Mouse (Mus musculus): ENCODE measurements at regions not wholly inside any gene's neighbourhood (a gene's known extent, or its start where the extent isn't known, plus 50 kb on each side); places are given as distances from the start of the nearest gene placed in this dataset.

GRCm38 (mm10) chr10:116726031-116726430 lies 144.7 kb upstream of the Cnot2 start:
- no peak for DNase-seq (ENCODE audit: low spot score)

- DNase-seq (ENCODE audit: low spot score), result no peak
Measured at GRCm38 (mm10) chr10:116721986-116722385, 140.7 kb upstream of the Cnot2 start.

GRCm38 (mm10) chr10:116719616-116720015 lies 138.3 kb upstream of the Cnot2 start:
- no peak for DNase-seq (ENCODE audit: low spot score)

GRCm38 (mm10) chr10:116717961-116718360 lies 136.7 kb upstream of the Cnot2 start:
- DNase-seq (ENCODE audit: low spot score), result no peak

GRCm38 (mm10) chr10:116717017-116717643 lies 135.8 kb upstream of the Cnot2 start:
- DNase-seq (ENCODE audit: low spot score), result no peak

- no peak for DNase-seq (ENCODE audit: low spot score)
Measured at GRCm38 (mm10) chr10:116713456-116713855, 132.1 kb upstream of the Cnot2 start.

- no peak for DNase-seq (ENCODE audit: low spot score)
Measured at GRCm38 (mm10) chr10:116707025-116707424, 125.7 kb upstream of the Cnot2 start.

GRCm38 (mm10) chr10:116701281-116701680 lies 120.0 kb upstream of the Cnot2 start:
- DNase-seq (ENCODE audit: low spot score), result no peak

GRCm38 (mm10) chr10:116699711-116700110 lies 118.4 kb upstream of the Cnot2 start:
- no peak for DNase-seq (ENCODE audit: low spot score)

GRCm38 (mm10) chr10:116697628-116698316 lies 116.5 kb upstream of the Cnot2 start:
- DNase-seq (ENCODE audit: low spot score), result no peak

GRCm38 (mm10) chr10:116693816-116694215 lies 112.5 kb upstream of the Cnot2 start:
- no peak for DNase-seq (ENCODE audit: low spot score)

- no peak for DNase-seq (ENCODE audit: low spot score)
Measured at GRCm38 (mm10) chr10:116686741-116687140, 105.4 kb upstream of the Cnot2 start.

GRCm38 (mm10) chr10:116683374-116683773 lies 102.1 kb upstream of the Cnot2 start:
- DNase-seq (ENCODE audit: low spot score), result no peak

- no peak for DNase-seq (ENCODE audit: low spot score)
Measured at GRCm38 (mm10) chr10:116678950-116679735, 97.8 kb upstream of the Cnot2 start.

GRCm38 (mm10) chr10:116677949-116678348 lies 96.6 kb upstream of the Cnot2 start:
- no peak for DNase-seq (ENCODE audit: low spot score)

- no peak for DNase-seq (ENCODE audit: low spot score)
Measured at GRCm38 (mm10) chr10:116675171-116675570, 93.9 kb upstream of the Cnot2 start.

- no peak for DNase-seq (ENCODE audit: low spot score)
Measured at GRCm38 (mm10) chr10:116674348-116674747, 93.0 kb upstream of the Cnot2 start.

GRCm38 (mm10) chr10:116658162-116658962 lies 77.1 kb upstream of the Cnot2 start:
- no peak for DNase-seq (ENCODE audit: low spot score)

GRCm38 (mm10) chr10:116655891-116656290 lies 74.6 kb upstream of the Cnot2 start:
- DNase-seq (ENCODE audit: low spot score), result no peak

- DNase-seq (ENCODE audit: low spot score), result no peak
Measured at GRCm38 (mm10) chr10:116655018-116655807, 73.9 kb upstream of the Cnot2 start.

- DNase-seq (ENCODE audit: low spot score), result no peak
Measured at GRCm38 (mm10) chr10:116654091-116654490, 72.8 kb upstream of the Cnot2 start.

Data from left cerebral cortex, adult 11 months (tissue).